Mouse (Mus musculus): ENCODE measurements around the gene Tubb3. TPM values are rescaled to one million over a fixed set of nuclear protein-coding genes. Genes with fewer than 3 reads are reported as not detected.

Gene Tubb3
- polyA plus RNA-seq, 1 experiment from 2014 or later = 2,004 TPM

DNA sequence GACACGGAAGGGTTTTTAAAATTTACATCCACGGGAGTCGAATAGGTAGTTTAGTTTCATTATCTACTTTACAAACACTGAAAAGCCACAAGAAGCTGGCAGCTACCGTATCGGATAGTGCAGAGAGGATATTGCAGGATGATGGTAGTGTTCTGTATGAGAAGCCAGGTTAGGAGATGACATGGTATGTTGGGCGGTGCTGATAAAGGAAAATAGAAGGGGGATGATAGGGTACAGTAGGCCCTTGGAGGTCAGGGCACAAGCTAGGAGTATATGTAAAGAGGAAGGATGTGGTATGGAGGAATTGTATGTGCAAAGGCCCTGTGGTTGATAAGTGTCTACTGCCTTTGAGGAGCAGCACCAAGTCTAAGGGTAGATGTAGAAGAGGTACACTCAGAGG lies 43.3 kb downstream of the Tubb3 start:
- 96% methylated on average over 6 of the region's 6 CpGs for WGBS
- Histone ChIP-seq H3K36me3 (ENCODE audit: control insufficient read depth, insufficient read depth) (peaks cover 28% of the 10 kb centered on the region), H3K4me3 (replicated peaks; ENCODE audit: low read length) (no peak overlapping the region), H3K9ac (replicated peaks; ENCODE audit: low read depth, low read length) (no peak overlapping the region), H3K9me3 (ENCODE audit: control insufficient read depth, low read length) (no peaks in the 10 kb centered on the region), H3K4me1 (replicated peaks; ENCODE audit: control insufficient read depth, insufficient read depth, low read length) (no peaks in the 10 kb centered on the region), H3K27me3 (replicated peaks; ENCODE audit: control insufficient read depth, insufficient read depth, low read length) (no peaks in the 10 kb centered on the region), H3K4me2 (ENCODE audit: low read length) (no peak overlapping the region), H3K27ac (ENCODE audit: low read length) (no peak overlapping the region)
- ATAC-seq = no peak

DNA sequence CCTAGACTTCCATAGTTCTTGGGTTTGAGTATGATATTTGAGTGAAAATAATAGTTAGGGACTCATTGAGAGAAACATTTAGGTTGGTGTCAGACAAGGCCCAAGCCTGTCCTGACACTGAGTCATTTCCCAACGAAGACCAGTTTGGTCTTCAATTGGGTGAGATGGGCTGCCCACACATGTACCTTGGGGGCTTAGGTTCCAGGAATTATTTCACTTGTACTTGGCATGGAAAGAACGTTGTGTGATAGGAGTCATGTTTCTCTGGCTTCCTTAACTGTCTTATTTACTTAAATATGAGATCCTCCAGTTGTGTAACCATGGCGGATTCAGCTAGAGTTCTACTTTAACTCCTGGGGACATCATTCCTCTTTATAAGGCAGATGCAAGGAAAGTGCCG lies 52.4 kb downstream of the Tubb3 start:
- Histone ChIP-seq H3K9ac (replicated peaks; ENCODE audit: low read depth, low read length) (no peak overlapping the region), H3K27me3 (replicated peaks; ENCODE audit: control insufficient read depth, insufficient read depth, low read length) (no peaks in the 10 kb centered on the region), H3K4me3 (replicated peaks; ENCODE audit: low read length) (no peak overlapping the region), H3K4me1 (replicated peaks; ENCODE audit: control insufficient read depth, insufficient read depth, low read length) (no peaks in the 10 kb centered on the region), H3K36me3 (ENCODE audit: control insufficient read depth, insufficient read depth) (peaks cover 17% of the 10 kb centered on the region), H3K9me3 (ENCODE audit: control insufficient read depth, low read length) (no peaks in the 10 kb centered on the region), H3K27ac (ENCODE audit: low read length) (no peak overlapping the region), H3K4me2 (ENCODE audit: low read length) (no peak overlapping the region)
- ATAC-seq = no peak
- WGBS = 93% methylated on average over 4 of the region's 4 CpGs

DNA sequence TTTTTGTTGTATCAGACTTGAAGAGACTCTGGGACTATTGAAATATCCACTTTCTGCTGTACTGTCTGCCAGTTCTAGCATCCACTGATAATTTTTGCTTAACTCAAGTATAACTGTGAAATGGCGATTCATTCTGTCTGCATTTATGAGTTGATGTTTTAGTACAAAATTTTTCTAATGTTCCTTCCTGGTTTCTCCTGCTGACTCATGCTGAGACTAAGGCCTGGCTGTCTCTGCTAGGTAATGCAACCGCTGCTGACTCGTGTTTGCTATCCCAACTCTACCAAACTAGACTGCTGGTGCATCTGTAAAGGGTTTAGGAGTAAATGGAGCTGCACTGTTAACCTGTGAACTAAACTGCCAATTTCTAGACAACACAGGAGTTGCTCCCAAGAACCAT lies 56.3 kb downstream of the Tubb3 start:
- ATAC-seq = no peak
- H3K27me3 ChIP-seq (replicated peaks; ENCODE audit: control insufficient read depth, insufficient read depth, low read length) = no peaks in the 10 kb centered on the region
- no peaks in the 10 kb centered on the region for H3K9me3 ChIP-seq (ENCODE audit: control insufficient read depth, low read length)
- no peak overlapping the region for H3K4me2 ChIP-seq (ENCODE audit: low read length)
- WGBS = 78% methylated on average over 3 of the region's 3 CpGs
- H3K9ac ChIP-seq (replicated peaks; ENCODE audit: low read depth, low read length) = no peak overlapping the region
- H3K4me1 ChIP-seq (replicated peaks; ENCODE audit: control insufficient read depth, insufficient read depth, low read length) = no peaks in the 10 kb centered on the region
- H3K27ac ChIP-seq (ENCODE audit: low read length) = no peak overlapping the region
- peaks cover 2% of the 10 kb centered on the region; the same call in 1 of the 2 replicates for H3K36me3 ChIP-seq (ENCODE audit: control insufficient read depth, insufficient read depth)
- no peak overlapping the region for H3K4me3 ChIP-seq (replicated peaks; ENCODE audit: low read length)

Other genes starting within 250 kb of the Tubb3 start
- 0.14 and 0.18 TPM in 2 replicates for gene Dpep1, start 225.2 kb upstream of the Tubb3 start, polyA plus RNA-seq (2015; fragmentation: Nextera tagmentation; extraction: Ambion mirVana)
- 238 and 248 TPM in 2 replicates for gene Chmp1a, start 198.7 kb upstream of the Tubb3 start, polyA plus RNA-seq (2015; fragmentation: Nextera tagmentation; extraction: Ambion mirVana)
- 5.9 and 6.3 TPM in 2 replicates for gene Spata33, start 198.6 kb upstream of the Tubb3 start, polyA plus RNA-seq (2015; fragmentation: Nextera tagmentation; extraction: Ambion mirVana)
- gene Cdk10, start 186.6 kb upstream of the Tubb3 start, polyA plus RNA-seq (2015; fragmentation: Nextera tagmentation; extraction: Ambion mirVana) = 42.9 and 54.1 TPM in 2 replicates
- 5.8 and 7.8 TPM in 2 replicates for gene Spata2l, start 175.2 kb upstream of the Tubb3 start, polyA plus RNA-seq (2015; fragmentation: Nextera tagmentation; extraction: Ambion mirVana)
- gene Zfp276, start 157.2 kb upstream of the Tubb3 start, polyA plus RNA-seq (2015; fragmentation: Nextera tagmentation; extraction: Ambion mirVana) = 26.8 and 31.2 TPM in 2 replicates
- 44.9 and 60.5 TPM in 2 replicates for gene Vps9d1, start 157.1 kb upstream of the Tubb3 start, polyA plus RNA-seq (2015; fragmentation: Nextera tagmentation; extraction: Ambion mirVana)
- gene Fanca, start 92.8 kb upstream of the Tubb3 start, polyA plus RNA-seq (2015; fragmentation: Nextera tagmentation; extraction: Ambion mirVana) = 12.8 and 14.8 TPM in 2 replicates
- 31.8 and 33.4 TPM in 2 replicates for gene Spire2, start 78.7 kb upstream of the Tubb3 start, polyA plus RNA-seq (2015; fragmentation: Nextera tagmentation; extraction: Ambion mirVana)
- 283 and 303 TPM in 2 replicates for gene Tcf25, start 37.7 kb upstream of the Tubb3 start, polyA plus RNA-seq (2015; fragmentation: Nextera tagmentation; extraction: Ambion mirVana)
- 0.09 and 0.12 TPM in 2 replicates for gene Mc1r, start 4.3 kb upstream of the Tubb3 start, polyA plus RNA-seq (2015; fragmentation: Nextera tagmentation; extraction: Ambion mirVana)
- 43.9 and 48.3 TPM in 2 replicates for gene Def8, start 12.1 kb downstream of the Tubb3 start, polyA plus RNA-seq (2015; fragmentation: Nextera tagmentation; extraction: Ambion mirVana)
- 52.3 and 54.4 TPM in 2 replicates for gene Afg3l1, start 66.5 kb downstream of the Tubb3 start, polyA plus RNA-seq (2015; fragmentation: Nextera tagmentation; extraction: Ambion mirVana)
- 96.6 and 97.2 TPM in 2 replicates for gene Dbndd1, start 104.0 kb downstream of the Tubb3 start, polyA plus RNA-seq (2015; fragmentation: Nextera tagmentation; extraction: Ambion mirVana)
- gene Gas8, start 107.4 kb downstream of the Tubb3 start, polyA plus RNA-seq (2015; fragmentation: Nextera tagmentation; extraction: Ambion mirVana) = 43.9 and 48.4 TPM in 2 replicates
- 8.8 and 9.5 TPM in 2 replicates for gene Rhou, start 242.5 kb downstream of the Tubb3 start, polyA plus RNA-seq (2015; fragmentation: Nextera tagmentation; extraction: Ambion mirVana)

All from forebrain, embryonic 16.5 days (tissue).